Mouse (Mus musculus): ENCODE measurements around the gene Dnaja2. TPM values are rescaled to one million over a fixed set of nuclear protein-coding genes. Genes with fewer than 3 reads are reported as not detected.

Gene Dnaja2
- total and polyA plus RNA-seq, 2 experiments from 2014 or later, result 72.3 to 161 TPM

DNA sequence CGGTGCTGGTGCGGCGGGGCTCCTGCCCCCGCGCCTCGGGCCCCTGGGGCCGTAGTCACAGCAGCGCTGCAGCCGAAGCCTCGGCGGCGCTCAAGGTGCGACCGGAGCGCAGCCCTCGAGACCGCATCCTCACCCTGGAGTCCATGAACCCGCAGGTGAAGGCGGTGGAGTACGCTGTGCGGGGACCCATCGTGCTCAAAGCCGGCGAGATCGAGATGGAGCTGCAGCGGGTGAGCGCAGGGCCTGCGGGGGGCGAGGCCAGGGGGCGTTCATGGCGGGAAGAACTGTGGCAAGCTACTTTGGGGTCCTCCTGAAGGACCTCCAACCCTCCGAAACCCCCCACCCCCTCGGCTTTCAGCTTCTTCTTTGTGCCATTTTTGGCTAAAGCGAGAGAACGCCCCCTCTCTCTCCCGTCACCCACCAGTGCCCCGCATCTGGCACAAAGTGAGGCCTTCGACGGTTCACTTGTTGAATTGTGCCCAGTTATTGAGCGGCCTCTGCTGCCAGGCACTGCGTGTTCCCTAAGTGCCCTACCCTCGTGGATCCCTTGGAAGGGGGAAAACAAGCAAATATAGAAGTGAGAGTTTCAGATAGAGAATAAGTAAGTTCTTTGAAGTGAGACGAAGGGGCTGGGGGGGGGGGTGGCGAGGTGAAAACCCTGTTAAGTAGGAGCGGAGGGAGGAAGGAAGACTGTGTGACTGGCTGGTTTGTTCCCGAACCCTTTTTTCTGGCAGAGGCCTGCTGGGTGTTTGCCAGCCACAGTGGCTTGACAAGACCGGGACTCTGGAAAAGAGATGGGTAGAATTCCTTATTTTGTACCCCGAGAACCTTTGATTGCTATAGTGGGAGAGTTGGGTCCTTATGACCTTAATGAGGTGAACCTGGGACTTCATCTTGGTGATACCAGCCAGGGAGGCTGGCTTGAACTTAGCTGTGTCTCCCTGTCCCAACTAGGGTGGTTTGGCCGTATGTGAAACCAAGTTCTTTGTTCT, 61.9 kb downstream of the Dnaja2 start:
- H3K9me3 ChIP-seq (replicated peaks; ENCODE audit: control insufficient read depth, low read length), result no peaks in the 10 kb centered on the region
- TF ChIP-seq CTCF (IDR thresholded peaks at IDR 0.05; ENCODE audit: low read depth) (no peak), EP300 (IDR thresholded peaks at IDR 0.05; ENCODE audit: low read depth) (no peak)
- H3K4me3 ChIP-seq (ENCODE audit: low read depth, low read length), result peak overlapping the region; percentile 62
- no peaks in the 10 kb centered on the region for H3K27me3 ChIP-seq (ENCODE audit: control insufficient read depth, insufficient read depth, low read length)
- H3K4me2 ChIP-seq (ENCODE audit: low read depth, low read length), result peak overlapping the region; percentile 90
- DNase-seq (ENCODE audit: low spot score) (no peak), ATAC-seq (ENCODE audit: insufficient read depth, low read depth) (peak; percentile 17; the same call in 1 of the 2 replicates)
- no peak overlapping the region for H3K27ac ChIP-seq (ENCODE audit: low read depth)
- H3K4me1 ChIP-seq (ENCODE audit: control insufficient read depth, insufficient read depth), result peaks cover 10% of the 10 kb centered on the region; the same call in 1 of the 2 replicates
- H3K9ac ChIP-seq (replicated peaks; ENCODE audit: low read depth, low read length), result peak overlapping the region; percentile 50
- no peaks in the 10 kb centered on the region for H3K36me3 ChIP-seq (replicated peaks; ENCODE audit: control insufficient read depth, insufficient read depth, low read length)
- WGBS, result 11% methylated on average over 45 of the region's 49 CpGs

DNA sequence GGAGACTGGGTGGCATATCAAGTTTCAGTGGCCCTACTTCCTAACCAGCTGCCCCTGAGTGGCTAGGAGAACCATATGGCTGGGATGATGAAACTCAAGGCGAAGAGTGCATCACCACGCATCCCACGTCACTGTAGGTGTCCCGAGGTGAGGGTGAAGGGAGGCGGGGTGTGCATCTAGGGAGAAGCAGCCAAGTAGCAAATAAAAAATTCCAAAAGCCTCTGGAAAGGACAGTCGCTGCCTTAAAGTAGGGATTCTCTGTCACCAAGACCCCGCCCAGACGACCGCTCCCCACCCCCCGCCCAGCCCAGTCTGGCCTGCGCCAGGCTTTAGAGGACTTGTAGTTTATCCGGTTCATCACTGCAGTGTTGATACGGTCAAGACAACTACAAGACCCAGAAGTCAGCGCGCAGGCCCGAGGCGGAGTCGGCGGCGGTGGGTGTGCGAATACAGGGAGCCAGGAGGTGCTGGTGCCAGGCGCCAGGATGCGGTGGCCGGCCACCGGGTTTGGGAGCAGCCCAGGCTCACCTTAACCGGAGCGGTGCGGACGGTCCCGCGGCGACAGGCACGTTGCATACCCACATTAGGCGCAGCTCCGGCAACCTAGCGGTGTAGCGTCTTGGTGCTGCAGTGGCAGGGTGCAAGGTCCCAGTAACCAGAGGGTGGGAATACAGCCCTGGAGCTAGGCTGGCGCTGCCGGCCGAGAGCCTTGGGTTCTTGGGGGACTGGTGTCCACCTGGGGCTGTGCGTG, 62.8 kb downstream of the Dnaja2 start, which contains the start of gene Gpt2:
Gene Gpt2, plus strand, starts transcription at position 452 of the 751 bp plus-strand sequence.
- DNase-seq (ENCODE audit: low spot score) (peak; percentile 89), ATAC-seq (ENCODE audit: insufficient read depth, low read depth) (peak; percentile 98)
- no peaks in the 10 kb centered on the region for H3K9me3 ChIP-seq (replicated peaks; ENCODE audit: control insufficient read depth, low read length)
- peak within 1 kb of the TSS; percentile 90 for H3K4me2 ChIP-seq (ENCODE audit: low read depth, low read length)
- H3K9ac ChIP-seq (replicated peaks; ENCODE audit: low read depth, low read length), result peak within 1 kb of the TSS; percentile 50
- TF ChIP-seq EP300 (IDR thresholded peaks at IDR 0.05; ENCODE audit: low read depth), result no peak
- TF ChIP-seq CTCF (IDR thresholded peaks at IDR 0.05; ENCODE audit: low read depth), result no peak
- no peaks in the 10 kb centered on the region for H3K36me3 ChIP-seq (replicated peaks; ENCODE audit: control insufficient read depth, insufficient read depth, low read length)
- H3K4me1 ChIP-seq (ENCODE audit: control insufficient read depth, insufficient read depth), result peaks cover 10% of the 10 kb centered on the region; the same call in 1 of the 2 replicates
- no peak within 1 kb of the TSS for H3K27ac ChIP-seq (ENCODE audit: low read depth)
- H3K4me3 ChIP-seq (ENCODE audit: low read depth, low read length), result peak within 1 kb of the TSS; percentile 62
- WGBS, result 0% methylated on average over 41 of the region's 41 CpGs
- no peaks in the 10 kb centered on the region for H3K27me3 ChIP-seq (ENCODE audit: control insufficient read depth, insufficient read depth, low read length)

GRCm38 (mm10) chr8:85489546-85489945, 65.6 kb downstream of the Dnaja2 start:
- H3K27ac ChIP-seq (ENCODE audit: low read depth), result no peak overlapping the region
- no peaks in the 10 kb centered on the region for H3K36me3 ChIP-seq (replicated peaks; ENCODE audit: control insufficient read depth, insufficient read depth, low read length)
- no peaks in the 10 kb centered on the region for H3K27me3 ChIP-seq (ENCODE audit: control insufficient read depth, insufficient read depth, low read length)
- H3K9ac ChIP-seq (replicated peaks; ENCODE audit: low read depth, low read length), result no peak overlapping the region
- peaks cover 10% of the 10 kb centered on the region; the same call in 1 of the 2 replicates for H3K4me1 ChIP-seq (ENCODE audit: control insufficient read depth, insufficient read depth)
- no peak for ATAC-seq (ENCODE audit: insufficient read depth, low read depth)
- H3K4me2 ChIP-seq (ENCODE audit: low read depth, low read length), result no peak overlapping the region
- no peak for DNase-seq (ENCODE audit: low spot score)
- WGBS, result 94% methylated on average over 8 of the region's 8 CpGs
- TF ChIP-seq CTCF (IDR thresholded peaks at IDR 0.05; ENCODE audit: low read depth) (no peak), EP300 (IDR thresholded peaks at IDR 0.05; ENCODE audit: low read depth) (no peak)
- H3K9me3 ChIP-seq (replicated peaks; ENCODE audit: control insufficient read depth, low read length), result no peaks in the 10 kb centered on the region
- H3K4me3 ChIP-seq (ENCODE audit: low read depth, low read length), result no peak overlapping the region

DNA sequence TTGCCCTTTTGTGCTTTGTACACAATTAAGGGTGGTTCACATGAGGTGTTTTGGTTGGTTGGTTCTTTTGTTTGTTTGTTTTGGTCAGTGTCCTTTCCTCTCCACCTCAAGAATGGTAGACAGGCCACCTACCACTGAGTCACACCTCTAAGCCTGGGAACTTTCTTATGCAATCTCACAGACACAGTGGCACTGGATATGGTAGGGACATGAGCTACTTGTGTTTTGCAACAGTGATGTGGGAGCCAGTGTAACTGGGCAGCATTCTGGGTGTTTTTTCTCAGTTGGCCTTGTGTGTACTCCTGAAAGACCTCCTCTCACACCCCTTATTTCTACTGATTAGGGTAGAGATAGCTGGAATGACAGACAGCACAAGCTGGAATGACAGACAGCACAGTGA, 66.5 kb downstream of the Dnaja2 start:
- Histone ChIP-seq H3K9me3 (replicated peaks; ENCODE audit: control insufficient read depth, low read length) (no peaks in the 10 kb centered on the region), H3K27me3 (ENCODE audit: control insufficient read depth, insufficient read depth, low read length) (no peaks in the 10 kb centered on the region), H3K4me3 (ENCODE audit: low read depth, low read length) (no peak overlapping the region), H3K4me2 (ENCODE audit: low read depth, low read length) (no peak overlapping the region), H3K36me3 (replicated peaks; ENCODE audit: control insufficient read depth, insufficient read depth, low read length) (no peaks in the 10 kb centered on the region), H3K27ac (ENCODE audit: low read depth) (no peak overlapping the region), H3K9ac (replicated peaks; ENCODE audit: low read depth, low read length) (no peak overlapping the region), H3K4me1 (ENCODE audit: control insufficient read depth, insufficient read depth) (peaks cover 10% of the 10 kb centered on the region; the same call in 1 of the 2 replicates)
- no peak for TF ChIP-seq CTCF (IDR thresholded peaks at IDR 0.05; ENCODE audit: low read depth)
- TF ChIP-seq EP300 (IDR thresholded peaks at IDR 0.05; ENCODE audit: low read depth), result no peak
- ATAC-seq (ENCODE audit: insufficient read depth, low read depth), result no peak
- no peak for DNase-seq (ENCODE audit: low spot score)

DNA sequence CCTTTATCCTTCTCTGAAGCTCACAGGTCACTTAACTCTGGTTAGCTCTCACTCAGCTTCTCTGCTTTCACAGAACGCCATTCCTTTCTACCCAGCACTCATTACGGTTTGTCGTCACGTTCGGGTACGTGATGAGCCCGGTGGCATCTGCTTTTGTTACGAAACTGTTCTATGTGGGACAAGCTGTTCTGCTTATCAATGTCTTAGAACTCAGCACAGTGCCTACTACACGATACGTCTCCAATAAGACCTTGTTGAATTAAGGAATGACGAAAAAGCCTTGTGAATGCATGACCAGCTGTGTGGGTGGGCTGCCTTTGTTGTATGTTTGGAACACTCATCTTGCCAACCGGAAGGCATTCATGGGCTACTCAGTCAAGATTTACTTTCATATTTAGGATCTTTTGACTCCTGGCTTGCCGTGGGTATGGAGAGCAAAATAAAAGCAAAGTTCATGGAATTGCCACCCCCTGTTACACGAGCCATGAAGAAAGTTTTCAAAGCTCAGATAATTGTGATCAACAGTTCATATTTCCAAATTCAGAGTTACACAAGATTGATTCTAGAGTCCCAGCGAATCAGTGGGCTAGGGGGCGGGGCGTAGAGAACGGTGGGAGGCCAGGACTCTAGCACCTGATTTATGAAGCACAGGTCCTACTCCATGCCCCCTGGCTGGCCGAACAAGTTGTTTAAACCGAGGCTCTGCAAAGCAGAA, 67.1 kb downstream of the Dnaja2 start:
- no peaks in the 10 kb centered on the region for H3K9me3 ChIP-seq (replicated peaks; ENCODE audit: control insufficient read depth, low read length)
- no peak overlapping the region for H3K9ac ChIP-seq (replicated peaks; ENCODE audit: low read depth, low read length)
- no peak overlapping the region for H3K4me3 ChIP-seq (ENCODE audit: low read depth, low read length)
- 83% methylated on average over 20 of the region's 20 CpGs for WGBS
- TF ChIP-seq EP300 (IDR thresholded peaks at IDR 0.05; ENCODE audit: low read depth), result no peak
- no peak for TF ChIP-seq CTCF (IDR thresholded peaks at IDR 0.05; ENCODE audit: low read depth)
- H3K4me2 ChIP-seq (ENCODE audit: low read depth, low read length), result no peak overlapping the region
- no peaks in the 10 kb centered on the region for H3K27me3 ChIP-seq (ENCODE audit: control insufficient read depth, insufficient read depth, low read length)
- peaks cover 8% of the 10 kb centered on the region; the same call in 1 of the 2 replicates for H3K4me1 ChIP-seq (ENCODE audit: control insufficient read depth, insufficient read depth)
- no peaks in the 10 kb centered on the region for H3K36me3 ChIP-seq (replicated peaks; ENCODE audit: control insufficient read depth, insufficient read depth, low read length)
- no peak for DNase-seq (ENCODE audit: low spot score)
- H3K27ac ChIP-seq (ENCODE audit: low read depth), result no peak overlapping the region
- ATAC-seq (ENCODE audit: insufficient read depth, low read depth), result no peak

Other genes with a start within 250 kb of the Dnaja2 start
- gene Mylk3, start 169.0 kb downstream of the Dnaja2 start, total RNA-seq (2014; rRNA removed; ENCODE audit: low replicate concordance), result 398 and 403 TPM in 2 replicates
- gene Mylk3, start 169.0 kb downstream of the Dnaja2 start, polyA plus RNA-seq (2015; fragmentation: Nextera tagmentation; extraction: Ambion mirVana), result 321 and 340 TPM in 2 replicates
- 23.8 and 27.6 TPM in 2 replicates for gene 4921524J17Rik, start 122.5 kb downstream of the Dnaja2 start, total RNA-seq (2014; rRNA removed; ENCODE audit: low replicate concordance)
- 67.6 and 75.7 TPM in 2 replicates for gene 4921524J17Rik, start 122.5 kb downstream of the Dnaja2 start, polyA plus RNA-seq (2015; fragmentation: Nextera tagmentation; extraction: Ambion mirVana)
- 16.3 and 25.1 TPM in 2 replicates for gene Gpt2, start 62.8 kb downstream of the Dnaja2 start, total RNA-seq (2014; rRNA removed; ENCODE audit: low replicate concordance)
- gene Gpt2, start 62.8 kb downstream of the Dnaja2 start, polyA plus RNA-seq (2015; fragmentation: Nextera tagmentation; extraction: Ambion mirVana), result 5.9 and 6.7 TPM in 2 replicates
- gene Neto2, start 145.6 kb upstream of the Dnaja2 start, total RNA-seq (2014; rRNA removed; ENCODE audit: low replicate concordance), result 4.4 and 5.5 TPM in 2 replicates
- 1.4 and 1.7 TPM in 2 replicates for gene Neto2, start 145.6 kb upstream of the Dnaja2 start, polyA plus RNA-seq (2015; fragmentation: Nextera tagmentation; extraction: Ambion mirVana)

Data from heart, postnatal 0 days (tissue).